Mouse (Mus musculus) intestine, postnatal 0 days (tissue): ENCODE data around the gene Ndufa9. TPM values are rescaled to one million over a fixed set of nuclear protein-coding genes. Genes with fewer than 3 reads are reported as not detected.

Experiments
- ATAC-seq: fragments of 200-750 bp; cut with Nextera tagmentation; 2 replicates; pipeline ENCODE4 v1.8.0; 2017; ENCODE audit warnings: mild to moderate bottlenecking, moderate TSS enrichment, moderate library complexity
- H3K27ac ChIP-seq: fragments of 300-500 bp; sonication (generic); 2 replicates; pipeline ENCODE4 v1.5.1; 2014; ENCODE audit warnings: mild to moderate bottlenecking, low read depth, low read length, moderate library complexity
- H3K27me3 ChIP-seq: fragments of 300-500 bp; sonication (generic); replicated peaks from 2 replicates; pipeline ENCODE4 v1.6.1; 2014; ENCODE audit warnings: low read length, mixed read lengths; ENCODE audit not compliant: control insufficient read depth, insufficient read depth
- H3K36me3 ChIP-seq: fragments of 300-500 bp; sonication (generic); 2 replicates; pipeline ENCODE4 v1.6.1; 2014; ENCODE audit warnings: mild to moderate bottlenecking, moderate library complexity; ENCODE audit not compliant: control insufficient read depth, insufficient read depth
- H3K4me1 ChIP-seq: fragments of 300-500 bp; sonication (generic); replicated peaks from 2 replicates; pipeline ENCODE4 v1.6.1; 2014; ENCODE audit warnings: antibody characterized with exemption, low read length, mixed read lengths; ENCODE audit not compliant: control insufficient read depth, insufficient read depth
- H3K4me2 ChIP-seq: fragments of 300-500 bp; sonication (generic); replicated peaks from 2 replicates; pipeline ENCODE4 v1.6.1; 2014; ENCODE audit warnings: low read depth, mild to moderate bottlenecking, moderate library complexity
- H3K4me3 ChIP-seq: fragments of 300-500 bp; sonication (generic); 2 replicates; pipeline ENCODE4 v1.5.1; 2014; ENCODE audit warnings: low read depth, low read length
- H3K9ac ChIP-seq: fragments of 300-500 bp; sonication (generic); 2 replicates; pipeline ENCODE4 v1.6.1; 2014; ENCODE audit warnings: mild to moderate bottlenecking, low read depth, low read length
- H3K9me3 ChIP-seq: fragments of 300-500 bp; sonication (generic); 2 replicates; pipeline ENCODE4 v1.6.1; 2016; ENCODE audit warnings: mixed run types; ENCODE audit not compliant: control insufficient read depth
- CTCF ChIP-seq: sonication (generic); IDR thresholded peaks from 2 replicates; pipeline ENCODE4 v1.5.1; 2016; ENCODE audit warnings: low read depth, mild to moderate bottlenecking, control low read depth, antibody characterized with exemption, moderate library complexity
- WGBS: fragments of 180-500 bp; shearing (Covaris S2); extraction: QIAGEN DNeasy Blood & Tissue Kit; methylation state at CpG from one replicate; pipeline ENCODE4 v1.1.7; 2014; 5-methylcytosine and 5-hydroxymethylcytosine counted together
- polyA plus RNA-seq: library from polyadenylated mRNA; unstranded; fragments of >200 nt; fragmentation: Nextera tagmentation; extraction: Ambion mirVana; gene quantifications from 2 replicates; pipeline ENCODE4 v1.2.1, GENCODE M21; 2015

Gene Ndufa9
- polyA plus RNA-seq, 1 experiment from 2014 or later: 236 TPM

GRCm38 (mm10) chr6:126793689-126794088 lies 55.2 kb downstream of the Ndufa9 start:
- no peak overlapping the region for H3K4me2 ChIP-seq
- H3K4me3 ChIP-seq: no peak overlapping the region
- H3K36me3 ChIP-seq: no peaks in the 10 kb centered on the region
- no peaks in the 10 kb centered on the region for H3K27me3 ChIP-seq
- H3K4me1 ChIP-seq: no peaks in the 10 kb centered on the region
- no peak for TF ChIP-seq CTCF
- no peak for ATAC-seq
- 95% methylated on average over 6 of the region's 6 CpGs for WGBS
- H3K9ac ChIP-seq: no peak overlapping the region
- no peak overlapping the region for H3K27ac ChIP-seq
- no peaks in the 10 kb centered on the region for H3K9me3 ChIP-seq

DNA sequence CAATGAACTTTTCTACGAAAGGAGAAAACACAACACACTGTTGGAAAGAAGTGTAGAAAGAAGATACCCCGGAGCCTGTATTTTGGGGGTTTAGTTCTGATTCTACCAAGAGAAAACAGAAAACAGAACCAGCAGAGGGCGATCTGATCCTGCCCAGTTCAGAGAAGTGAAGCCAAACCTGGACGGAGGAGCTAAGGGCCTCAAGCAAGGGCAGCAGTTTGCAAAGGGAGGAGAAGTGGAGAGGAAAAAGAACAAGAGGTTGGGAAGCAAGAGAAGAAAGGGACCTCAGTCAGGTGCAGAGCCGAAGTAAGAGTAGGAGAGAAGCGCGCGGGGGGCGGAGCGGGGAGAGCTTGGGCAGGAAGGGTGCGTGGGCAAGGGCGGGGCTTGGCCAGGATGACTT lies 57.0 kb downstream of the Ndufa9 start:
- WGBS: 27% methylated on average over 12 of the region's 12 CpGs
- no peaks in the 10 kb centered on the region for H3K9me3 ChIP-seq
- H3K27ac ChIP-seq: no peak overlapping the region
- no peaks in the 10 kb centered on the region for H3K36me3 ChIP-seq
- 0 out of 2 replicates have a peak overlapping the region, but pooled peaks have one; percentile 17 for H3K4me3 ChIP-seq
- ATAC-seq: no peak
- no peaks in the 10 kb centered on the region for H3K27me3 ChIP-seq
- H3K9ac ChIP-seq: no peak overlapping the region; the same call in 1 of the 2 replicates
- H3K4me1 ChIP-seq: no peaks in the 10 kb centered on the region
- TF ChIP-seq CTCF: peak; percentile 64
- H3K4me2 ChIP-seq: peak overlapping the region; percentile 56

GRCm38 (mm10) chr6:126791488-126791887 lies 57.4 kb downstream of the Ndufa9 start:
- TF ChIP-seq CTCF: no peak
- H3K4me2 ChIP-seq: no peak overlapping the region
- H3K36me3 ChIP-seq: no peaks in the 10 kb centered on the region
- H3K27me3 ChIP-seq: no peaks in the 10 kb centered on the region
- H3K27ac ChIP-seq: no peak overlapping the region
- no peak for ATAC-seq
- H3K9ac ChIP-seq: no peak overlapping the region
- H3K4me3 ChIP-seq: no peak overlapping the region
- no peaks in the 10 kb centered on the region for H3K9me3 ChIP-seq
- no peaks in the 10 kb centered on the region for H3K4me1 ChIP-seq
- WGBS: 30% methylated on average over 4 of the region's 4 CpGs

DNA sequence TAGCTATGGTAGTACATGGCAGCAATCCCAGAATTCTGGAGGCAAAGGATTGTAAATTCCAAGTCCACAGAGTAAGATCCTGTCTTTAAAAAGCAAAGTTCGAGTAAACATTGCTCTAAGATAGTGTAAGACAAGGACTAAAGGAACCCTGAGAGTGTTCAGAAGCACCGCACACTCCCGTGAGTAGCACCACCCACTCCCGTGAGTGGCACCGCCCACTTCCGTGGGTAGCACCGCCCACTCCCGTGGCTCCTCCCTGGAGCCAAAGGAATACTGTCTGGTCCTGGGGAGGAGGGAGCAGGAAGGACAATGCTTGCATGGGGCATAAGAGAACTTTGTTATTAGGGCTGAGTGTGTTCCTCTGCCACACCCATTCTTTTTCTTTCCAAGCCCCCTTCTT lies 60.1 kb downstream of the Ndufa9 start:
- no peak for TF ChIP-seq CTCF
- Histone ChIP-seq H3K27me3 (no peaks in the 10 kb centered on the region), H3K9ac (no peak overlapping the region), H3K4me1 (no peaks in the 10 kb centered on the region), H3K4me2 (no peak overlapping the region), H3K36me3 (no peaks in the 10 kb centered on the region), H3K4me3 (no peak overlapping the region), H3K27ac (no peak overlapping the region), H3K9me3 (no peaks in the 10 kb centered on the region)
- ATAC-seq: no peak
- 78% methylated on average over 8 of the region's 8 CpGs for WGBS

DNA sequence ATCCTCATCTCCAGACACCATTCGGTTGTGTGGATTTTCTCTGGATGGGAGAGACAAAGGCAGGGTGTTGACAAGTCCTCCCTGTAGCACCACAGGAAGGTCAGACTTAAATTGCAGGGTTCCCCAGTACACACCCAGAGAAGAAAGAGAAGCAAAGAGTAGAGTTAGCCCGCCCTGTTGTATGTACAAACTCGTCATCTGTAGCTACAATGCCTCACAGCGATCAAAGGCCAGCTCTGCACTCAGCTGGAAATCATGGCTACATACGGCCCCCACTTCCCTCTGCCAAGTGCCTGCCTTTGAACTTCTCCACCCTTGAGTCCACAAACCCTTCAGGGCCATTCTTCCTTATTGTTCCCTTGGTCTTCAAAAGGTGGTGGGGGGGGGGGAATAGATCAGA lies 64.7 kb downstream of the Ndufa9 start:
- Histone ChIP-seq H3K36me3 (no peaks in the 10 kb centered on the region), H3K27ac (no peak overlapping the region), H3K9me3 (no peaks in the 10 kb centered on the region), H3K4me3 (no peak overlapping the region), H3K4me1 (no peaks in the 10 kb centered on the region), H3K9ac (no peak overlapping the region), H3K27me3 (no peaks in the 10 kb centered on the region), H3K4me2 (no peak overlapping the region)
- no peak for TF ChIP-seq CTCF
- WGBS: 33% methylated on average over 5 of the region's 5 CpGs
- no peak for ATAC-seq

- no peak overlapping the region for H3K9ac ChIP-seq
- 51% methylated on average over 10 of the region's 10 CpGs for WGBS
- H3K4me3 ChIP-seq: no peak overlapping the region
- no peaks in the 10 kb centered on the region for H3K4me1 ChIP-seq
- no peak for ATAC-seq
- no peaks in the 10 kb centered on the region for H3K27me3 ChIP-seq
- no peak overlapping the region for H3K27ac ChIP-seq
- no peaks in the 10 kb centered on the region for H3K9me3 ChIP-seq
- no peak overlapping the region for H3K4me2 ChIP-seq
- TF ChIP-seq CTCF: no peak
- H3K36me3 ChIP-seq: no peaks in the 10 kb centered on the region
Measured at GRCm38 (mm10) chr6:126783651-126784066, 65.3 kb downstream of the Ndufa9 start.

- no peak for ATAC-seq
- Histone ChIP-seq H3K4me2 (no peak overlapping the region), H3K4me3 (no peak overlapping the region), H3K36me3 (no peaks in the 10 kb centered on the region), H3K27me3 (no peaks in the 10 kb centered on the region), H3K9ac (no peak overlapping the region), H3K9me3 (no peaks in the 10 kb centered on the region), H3K27ac (no peak overlapping the region), H3K4me1 (no peaks in the 10 kb centered on the region)
- 97% methylated on average over 1 of the region's 1 CpGs for WGBS
- no peak for TF ChIP-seq CTCF
Measured at GRCm38 (mm10) chr6:126783056-126783455, 65.9 kb downstream of the Ndufa9 start.
